Mouse (Mus musculus) stomach, postnatal 0 days (tissue): ENCODE measurements at regions not wholly inside any gene's neighbourhood (a gene's known extent, or its start where the extent isn't known, plus 50 kb on each side); places are given as distances from the start of the nearest gene placed in this dataset.
"Not testable (repeated sequence)": the region's sequence is repeated elsewhere in the genome, so short reads cannot be mapped to it uniquely, and the experiment has no call there.

Experiments used
- ATAC-seq: fragments of 200-750 bp; cut with Nextera tagmentation; 2 replicates; pipeline ENCODE4 v1.8.0; 2017; ENCODE audit not compliant: low FRiP score, low TSS enrichment
- DNase-seq: peaks from one replicate; pipeline ENCODE4 v3.0.0-alpha.2; 2016; ENCODE audit warnings: low spot score
- H3K27ac ChIP-seq: fragments of 300-500 bp; sonication (generic); replicated peaks from 2 replicates; pipeline ENCODE4 v1.5.1; 2014; ENCODE audit warnings: mild to moderate bottlenecking, control low read depth
- H3K27me3 ChIP-seq: fragments of 300-500 bp; sonication (generic); 2 replicates; pipeline ENCODE4 v1.6.1; 2014; ENCODE audit warnings: low read length; ENCODE audit not compliant: control insufficient read depth, insufficient read depth
- H3K36me3 ChIP-seq: fragments of 300-500 bp; sonication (generic); 2 replicates; pipeline ENCODE4 v1.6.1; 2014; ENCODE audit warnings: low read length, mixed read lengths; ENCODE audit not compliant: control insufficient read depth, insufficient read depth
- H3K4me1 ChIP-seq: fragments of 300-500 bp; sonication (generic); replicated peaks from 2 replicates; pipeline ENCODE4 v1.6.1; 2014; ENCODE audit warnings: antibody characterized with exemption; ENCODE audit not compliant: control insufficient read depth, insufficient read depth
- H3K4me2 ChIP-seq: fragments of 300-500 bp; sonication (generic); replicated peaks from 2 replicates; pipeline ENCODE4 v1.6.1; 2014; ENCODE audit warnings: low read depth, mild to moderate bottlenecking, control low read depth, moderate library complexity
- H3K4me3 ChIP-seq: fragments of 300-500 bp; sonication (generic); 2 replicates; pipeline ENCODE4 v1.5.1; 2014; ENCODE audit warnings: low read depth, low read length, control low read depth
- H3K9ac ChIP-seq: fragments of 300-500 bp; sonication (generic); 2 replicates; pipeline ENCODE4 v1.6.1; 2014; ENCODE audit warnings: mild to moderate bottlenecking, low read length, control low read depth, mixed read lengths
- H3K9me3 ChIP-seq: fragments of 300-500 bp; sonication (generic); 2 replicates; pipeline ENCODE4 v1.6.1; 2016; ENCODE audit warnings: low read length; ENCODE audit not compliant: control insufficient read depth
- CTCF ChIP-seq: IDR thresholded peaks from 2 replicates; pipeline ENCODE4 v1.5.1; 2016; ENCODE audit warnings: antibody characterized with exemption, low read depth, mild to moderate bottlenecking, moderate library complexity
- EP300 ChIP-seq: optimal IDR thresholded peaks from 2 replicates; pipeline ENCODE3; 2016; ENCODE audit warnings: antibody characterized with exemption
- WGBS: fragments of 180-500 bp; shearing (Covaris S2); extraction: QIAGEN DNeasy Blood & Tissue Kit; methylation state at CpG from one replicate; pipeline ENCODE4 v1.1.7; 2014; 5-methylcytosine and 5-hydroxymethylcytosine counted together

- no peak for TF ChIP-seq EP300
- no peak for TF ChIP-seq CTCF
These were observed 221.1 kb upstream of the Plxna2 start for GRCm38 (mm10) chr1:194396754-194397460.

GRCm38 (mm10) chr1:194393720-194394119 is 224.3 kb upstream of the Plxna2 start:
- Histone ChIP-seq H3K27me3 (no peaks in the 10 kb centered on the region), H3K4me3 (no peak overlapping the region), H3K9me3 (no peaks in the 10 kb centered on the region), H3K4me2 (no peak overlapping the region), H3K9ac (no peak overlapping the region), H3K27ac (no peak overlapping the region), H3K4me1 (no peaks in the 10 kb centered on the region), H3K36me3 (no peaks in the 10 kb centered on the region)
- TF ChIP-seq EP300 (no peak), CTCF (no peak)
- WGBS: 61% methylated on average over 3 of the region's 3 CpGs
- DNase-seq (no peak), ATAC-seq (no peak)

More at GRCm38 (mm10) chr1:194396754-194397460, 221.1 kb upstream of the Plxna2 start:
- ATAC-seq: no peak
- 53% methylated on average over 4 of the region's 4 CpGs for WGBS
- Histone ChIP-seq H3K4me1 (no peaks in the 10 kb centered on the region), H3K9me3 (no peaks in the 10 kb centered on the region), H3K4me2 (no peak overlapping the region), H3K4me3 (no peak overlapping the region), H3K27me3 (no peaks in the 10 kb centered on the region), H3K27ac (no peak overlapping the region), H3K9ac (no peak overlapping the region), H3K36me3 (no peaks in the 10 kb centered on the region)
- DNase-seq: no peak

- DNase-seq: no peak
- Histone ChIP-seq H3K27ac (no peak overlapping the region), H3K4me3 (no peak overlapping the region), H3K27me3 (no peaks in the 10 kb centered on the region), H3K4me1 (no peaks in the 10 kb centered on the region), H3K9ac (no peak overlapping the region), H3K9me3 (no peaks in the 10 kb centered on the region), H3K4me2 (no peak overlapping the region), H3K36me3 (no peaks in the 10 kb centered on the region)
- no peak for TF ChIP-seq EP300
- no peak for TF ChIP-seq CTCF
- WGBS: 85% methylated on average over 2 of the region's 2 CpGs
- no peak for ATAC-seq
These were observed 227.8 kb upstream of the Plxna2 start for GRCm38 (mm10) chr1:194390202-194390601.

GRCm38 (mm10) chr1:194378135-194378534 is 239.9 kb upstream of the Plxna2 start:
- no peak overlapping the region for H3K4me3 ChIP-seq
- no peaks in the 10 kb centered on the region for H3K27me3 ChIP-seq
- no peaks in the 10 kb centered on the region for H3K36me3 ChIP-seq
- H3K4me1 ChIP-seq: no peaks in the 10 kb centered on the region
- H3K9me3 ChIP-seq: no peaks in the 10 kb centered on the region
- 69% methylated on average over 1 of the region's 1 CpGs for WGBS
- no peak overlapping the region for H3K9ac ChIP-seq
- no peak overlapping the region for H3K27ac ChIP-seq
- no peak for DNase-seq
- no peak for TF ChIP-seq EP300
- no peak for TF ChIP-seq CTCF
- H3K4me2 ChIP-seq: no peak overlapping the region
- no peak for ATAC-seq

GRCm38 (mm10) chr1:194373511-194373910 is 244.5 kb upstream of the Plxna2 start:
- not testable (repeated sequence) for H3K27me3 ChIP-seq, H3K4me1 ChIP-seq, DNase-seq, H3K4me2 ChIP-seq, H3K9me3 ChIP-seq, H3K27ac ChIP-seq, ATAC-seq, H3K9ac ChIP-seq, H3K36me3 ChIP-seq, H3K4me3 ChIP-seq
- 84% methylated on average over 4 of the region's 4 CpGs for WGBS

GRCm38 (mm10) chr1:194363917-194364316 is 254.1 kb upstream of the Plxna2 start:
- no peak for DNase-seq
- no peaks in the 10 kb centered on the region for H3K27me3 ChIP-seq
- no peak for TF ChIP-seq EP300
- no peak for TF ChIP-seq CTCF
- no peak overlapping the region for H3K4me3 ChIP-seq
- no peak overlapping the region for H3K9ac ChIP-seq
- no peaks in the 10 kb centered on the region for H3K36me3 ChIP-seq
- no peaks in the 10 kb centered on the region for H3K4me1 ChIP-seq
- no peak overlapping the region for H3K27ac ChIP-seq
- no peak overlapping the region for H3K4me2 ChIP-seq
- no peak for ATAC-seq
- no peaks in the 10 kb centered on the region for H3K9me3 ChIP-seq
- 49% methylated on average over 5 of the region's 5 CpGs for WGBS
